Mouse (Mus musculus): ENCODE results near the gene Hist1h2bj. TPM values are rescaled to one million over a fixed set of nuclear protein-coding genes. Genes with fewer than 3 reads are reported as not detected.

Gene Hist1h2bj
- 2.9 TPM for polyA plus RNA-seq (2017; shearing (Covaris generic))

GRCm38 (mm10) chr13:22042568-22043502, at the start of gene Hist1h2bj, which contains the start of gene Hist1h2ag:
Gene Hist1h2bj (plus strand): TSS chr13:22043214.
Gene Hist1h2ag (minus strand): TSS chr13:22042944.

DNA sequence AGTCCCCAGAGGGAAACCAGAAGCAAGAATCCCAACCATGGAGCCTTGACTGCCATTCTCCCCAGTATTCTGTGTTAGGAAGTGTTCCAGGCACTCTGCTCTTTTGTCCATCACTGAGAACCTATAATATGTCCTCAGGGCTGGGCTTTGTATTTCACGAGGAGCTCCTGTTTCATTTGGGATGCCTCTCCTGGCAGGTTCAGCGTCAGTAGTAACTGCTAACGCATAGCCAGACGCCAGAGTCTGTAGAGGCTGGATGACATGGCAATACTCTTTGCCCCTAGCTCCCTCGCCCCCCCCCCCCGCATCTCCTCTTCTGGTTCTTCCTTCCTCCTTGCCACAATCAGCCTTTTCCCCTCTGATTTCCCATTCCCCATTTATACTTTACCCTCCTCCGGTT, 33.4 kb upstream of the Hist1h2bj start, which contains the start of gene Prss16:
Gene Prss16, minus strand, starts transcription at position 101 of the 400 bp plus-strand sequence.

GRCm38 (mm10) chr13:22035267-22036148, 7.5 kb upstream of the Hist1h2bj start, which contains the start of the genes Hist1h2ah and Hist1h2bk:
Gene Hist1h2ah (minus strand): TSS chr13:22035568.
Gene Hist1h2bk (plus strand): TSS chr13:22035870.

DNA sequence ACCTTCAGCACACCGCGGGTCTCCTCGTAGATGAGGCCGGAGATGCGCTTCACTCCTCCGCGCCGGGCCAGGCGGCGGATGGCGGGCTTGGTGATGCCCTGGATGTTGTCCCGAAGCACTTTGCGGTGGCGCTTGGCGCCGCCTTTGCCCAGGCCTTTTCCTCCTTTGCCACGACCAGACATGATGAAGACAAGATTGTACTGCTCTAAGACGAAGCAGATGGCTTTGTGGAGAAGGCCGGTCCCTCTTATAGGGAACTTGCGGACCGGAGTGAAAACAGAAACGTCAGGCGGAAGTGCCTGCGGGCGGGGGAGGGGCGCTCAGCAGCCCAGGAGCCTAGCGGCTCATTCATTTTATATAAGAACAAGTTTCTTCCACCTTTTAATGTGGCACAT, 1.9 kb upstream of the Hist1h2bj start, which contains the start of gene Hist1h4i:
Gene Hist1h4i, minus strand, starts transcription at position 221 of the 395 bp plus-strand sequence.

GRCm38 (mm10) chr13:22084140-22084539, 41.1 kb downstream of the Hist1h2bj start, which contains the start of gene Vmn1r188:
Gene Vmn1r188 (plus strand): TSS chr13:22084440.

Other genes with a start within 250 kb of the Hist1h2bj start
- 5.5 TPM for gene Hist1h2bq, start 233.0 kb upstream of the Hist1h2bj start, polyA plus RNA-seq (2017; shearing (Covaris generic))
- gene Hist1h2ao, start 232.7 kb upstream of the Hist1h2bj start, polyA plus RNA-seq (2017; shearing (Covaris generic)) = not detected
- gene Hist1h4m, start 231.5 kb upstream of the Hist1h2bj start, polyA plus RNA-seq (2017; shearing (Covaris generic)) = 26.8 TPM
- gene Hist1h4n, start 211.0 kb upstream of the Hist1h2bj start, polyA plus RNA-seq (2017; shearing (Covaris generic)) = not detected
- gene Hist1h2ap, start 209.7 kb upstream of the Hist1h2bj start, polyA plus RNA-seq (2017; shearing (Covaris generic)) = 44.7 TPM
- 5.6 TPM for gene Hist1h2br, start 209.5 kb upstream of the Hist1h2bj start, polyA plus RNA-seq (2017; shearing (Covaris generic))
- 0.17 TPM for gene Zfp184, start 98.1 kb upstream of the Hist1h2bj start, polyA plus RNA-seq (2017; shearing (Covaris generic))
- gene Pom121l2, start 62.0 kb upstream of the Hist1h2bj start, polyA plus RNA-seq (2017; shearing (Covaris generic)) = not detected
- gene Prss16, start 33.5 kb upstream of the Hist1h2bj start, polyA plus RNA-seq (2017; shearing (Covaris generic)) = 0.77 TPM
- 1.9 TPM for gene Hist1h2ah, start 7.6 kb upstream of the Hist1h2bj start, polyA plus RNA-seq (2017; shearing (Covaris generic))
- gene Hist1h2bk, start 7.3 kb upstream of the Hist1h2bj start, polyA plus RNA-seq (2017; shearing (Covaris generic)) = not detected
- 11.9 TPM for gene Hist1h4i, start 1.9 kb upstream of the Hist1h2bj start, polyA plus RNA-seq (2017; shearing (Covaris generic))
- gene Hist1h2ag, start 270 bp upstream of the Hist1h2bj start, polyA plus RNA-seq (2017; shearing (Covaris generic)) = 1.5 TPM
- gene Vmn1r188, start 41.2 kb downstream of the Hist1h2bj start, polyA plus RNA-seq (2017; shearing (Covaris generic)) = not detected
- gene Vmn1r189, start 62.6 kb downstream of the Hist1h2bj start, polyA plus RNA-seq (2017; shearing (Covaris generic)) = not detected
- not detected for gene Vmn1r191, start 140.8 kb downstream of the Hist1h2bj start, polyA plus RNA-seq (2017; shearing (Covaris generic))
- gene Vmn1r192, start 147.9 kb downstream of the Hist1h2bj start, polyA plus RNA-seq (2017; shearing (Covaris generic)) = not detected
- not detected for gene Vmn1r193, start 179.9 kb downstream of the Hist1h2bj start, polyA plus RNA-seq (2017; shearing (Covaris generic))
- gene Vmn1r194, start 201.0 kb downstream of the Hist1h2bj start, polyA plus RNA-seq (2017; shearing (Covaris generic)) = not detected
- not detected for gene Vmn1r195, start 227.3 kb downstream of the Hist1h2bj start, polyA plus RNA-seq (2017; shearing (Covaris generic))
- not detected for gene Vmn1r196, start 246.7 kb downstream of the Hist1h2bj start, polyA plus RNA-seq (2017; shearing (Covaris generic))

Data from CD4-positive, CD25-positive, alpha-beta regulatory T cell, adult 9 weeks (primary cell).